Mouse (Mus musculus) kidney, postnatal 0 days (tissue): ENCODE measurements around the gene Arhgdib. TPM values are rescaled to one million over a fixed set of nuclear protein-coding genes. Genes with fewer than 3 reads are reported as not detected.

Experiments used
- ATAC-seq: fragments of 200-750 bp; cut with Nextera tagmentation; replicated peaks from 2 replicates; pipeline ENCODE4 v1.8.0; 2017; ENCODE audit warnings: low read depth, moderate number of reproducible peaks, moderate TSS enrichment, moderate library complexity; ENCODE audit not compliant: low FRiP score
- DNase-seq: peaks from one replicate; pipeline ENCODE4 v3.0.0-alpha.2; 2016; ENCODE audit warnings: low spot score
- H3K27ac ChIP-seq: fragments of 300-500 bp; sonication (generic); 2 replicates; pipeline ENCODE4 v1.5.1; 2014; ENCODE audit warnings: mild to moderate bottlenecking
- H3K27me3 ChIP-seq: fragments of 300-500 bp; sonication (generic); 2 replicates; pipeline ENCODE4 v1.6.1; 2014; ENCODE audit warnings: low read length, mixed read lengths; ENCODE audit not compliant: insufficient read depth
- H3K36me3 ChIP-seq: fragments of 300-500 bp; sonication (generic); 2 replicates; pipeline ENCODE4 v1.6.1; 2014; ENCODE audit warnings: low read length, mixed read lengths; ENCODE audit not compliant: insufficient read depth
- H3K4me1 ChIP-seq: fragments of 300-500 bp; sonication (generic); replicated peaks from 2 replicates; pipeline ENCODE4 v1.6.1; 2014; ENCODE audit warnings: antibody characterized with exemption, low read length, mixed read lengths; ENCODE audit not compliant: insufficient read depth
- H3K4me2 ChIP-seq: fragments of 300-500 bp; sonication (generic); 2 replicates; pipeline ENCODE4 v1.6.1; 2014; ENCODE audit warnings: mild to moderate bottlenecking, low read length, moderate library complexity, mixed read lengths
- H3K4me3 ChIP-seq: fragments of 300-500 bp; sonication (generic); replicated peaks from 2 replicates; pipeline ENCODE4 v1.5.1; 2014; ENCODE audit warnings: low read depth, low read length
- H3K9ac ChIP-seq: fragments of 300-500 bp; sonication (generic); 2 replicates; pipeline ENCODE4 v1.6.1; 2014; ENCODE audit warnings: low read depth, low read length
- H3K9me3 ChIP-seq: fragments of 300-500 bp; sonication (generic); replicated peaks from 2 replicates; pipeline ENCODE4 v1.6.1; 2016; ENCODE audit warnings: low read length, inconsistent platforms, mixed read lengths
- CTCF ChIP-seq: IDR thresholded peaks from 2 replicates; pipeline ENCODE4 v1.5.1; 2016; ENCODE audit warnings: antibody characterized with exemption, low read depth, mild to moderate bottlenecking, moderate library complexity
- WGBS: fragments of 180-500 bp; shearing (Covaris S2); extraction: QIAGEN DNeasy Blood & Tissue Kit; methylation state at CpG from one replicate; pipeline ENCODE4 v1.1.7; 2014; 5-methylcytosine and 5-hydroxymethylcytosine counted together
- polyA plus RNA-seq: library from polyadenylated mRNA; unstranded; fragments of >200 nt; fragmentation: Nextera tagmentation; extraction: Ambion mirVana; gene quantifications from 2 replicates; pipeline ENCODE4 v1.2.1, GENCODE M21; 2015

Arhgdib gene
- 105 and 106 TPM in 2 replicates for polyA plus RNA-seq

DNA sequence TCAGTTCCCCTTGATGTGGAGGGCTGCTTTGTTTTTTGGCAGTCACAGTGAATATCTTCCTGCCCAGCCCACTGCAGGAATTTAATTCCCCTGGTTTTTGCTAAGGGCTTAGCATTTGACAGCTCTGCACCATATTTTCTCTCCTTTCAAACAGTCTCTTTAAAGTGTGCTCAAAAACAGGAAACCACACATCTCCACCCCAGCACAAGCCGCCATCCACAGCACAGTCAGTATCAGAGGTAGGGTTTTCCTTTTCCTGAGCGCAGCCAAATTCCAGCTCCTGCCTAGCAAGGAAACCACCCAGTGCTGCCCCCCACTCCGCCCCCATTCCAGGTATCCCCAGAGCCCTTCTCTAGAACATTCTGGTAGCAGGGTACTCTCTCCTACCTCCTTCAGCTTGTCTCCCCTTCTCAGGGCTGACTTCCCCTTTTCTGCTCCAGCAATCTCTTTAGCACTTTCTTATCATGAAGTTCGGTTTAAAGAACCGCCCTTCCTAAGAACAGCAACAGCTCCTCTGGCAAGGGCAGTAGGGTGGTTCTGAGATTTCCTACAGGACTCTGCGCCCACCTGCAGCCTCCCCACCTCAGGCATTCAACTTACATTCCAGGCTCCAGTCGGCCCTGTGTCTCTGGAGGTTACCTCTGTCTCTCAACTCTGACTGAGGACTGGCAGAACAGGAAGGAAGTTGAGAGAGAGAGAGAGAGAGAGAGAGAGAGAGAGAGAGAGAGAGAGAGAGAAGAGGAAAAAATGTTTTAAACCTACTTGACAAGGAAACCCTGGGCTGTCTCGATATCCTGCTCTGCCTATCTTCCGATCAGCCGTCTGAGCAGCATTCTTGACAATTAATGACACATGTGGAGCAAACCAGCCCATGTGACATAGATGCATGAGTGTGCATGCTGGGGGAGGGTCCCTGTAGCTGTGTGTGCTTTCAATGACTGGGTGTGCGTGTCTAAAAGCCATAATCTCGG, at the start of gene Arhgdib:
Gene Arhgdib, minus strand, starts transcription at position 849 of the 971 bp plus-strand sequence.
- ATAC-seq: peak; percentile 79; the same call in 1 of the 2 replicates
- DNase-seq: peak; percentile 85

GRCm38 (mm10) chr6:136990557-136990956, 48.9 kb upstream of the Arhgdib start:
- WGBS: 13% methylated on average over 8 of the region's 8 CpGs
- TF ChIP-seq CTCF: no peak
- Histone ChIP-seq H3K9ac (no peak overlapping the region), H3K27ac (no peak overlapping the region), H3K27me3 (no peaks in the 10 kb centered on the region), H3K4me3 (no peak overlapping the region), H3K4me2 (no peak overlapping the region), H3K36me3 (no peaks in the 10 kb centered on the region), H3K9me3 (no peaks in the 10 kb centered on the region), H3K4me1 (no peaks in the 10 kb centered on the region)
- DNase-seq (peak; percentile 34), ATAC-seq (no peak)

More for the DNA sequence above, at the start of gene Arhgdib:
- Histone ChIP-seq H3K27ac (peak within 1 kb of the TSS; percentile 91), H3K9ac (peak within 1 kb of the TSS; percentile 31; the same call in 1 of the 2 replicates), H3K4me3 (0 out of 2 replicates have a peak within 1 kb of the TSS, but pooled peaks have one; percentile 3), H3K9me3 (no peaks in the 10 kb centered on the region), H3K4me1 (peaks cover 14% of the 10 kb centered on the region), H3K36me3 (no peaks in the 10 kb centered on the region), H3K27me3 (no peaks in the 10 kb centered on the region), H3K4me2 (peak within 1 kb of the TSS; percentile 44)
- TF ChIP-seq CTCF: no peak
- WGBS: 22% methylated on average over 12 of the region's 12 CpGs

DNA sequence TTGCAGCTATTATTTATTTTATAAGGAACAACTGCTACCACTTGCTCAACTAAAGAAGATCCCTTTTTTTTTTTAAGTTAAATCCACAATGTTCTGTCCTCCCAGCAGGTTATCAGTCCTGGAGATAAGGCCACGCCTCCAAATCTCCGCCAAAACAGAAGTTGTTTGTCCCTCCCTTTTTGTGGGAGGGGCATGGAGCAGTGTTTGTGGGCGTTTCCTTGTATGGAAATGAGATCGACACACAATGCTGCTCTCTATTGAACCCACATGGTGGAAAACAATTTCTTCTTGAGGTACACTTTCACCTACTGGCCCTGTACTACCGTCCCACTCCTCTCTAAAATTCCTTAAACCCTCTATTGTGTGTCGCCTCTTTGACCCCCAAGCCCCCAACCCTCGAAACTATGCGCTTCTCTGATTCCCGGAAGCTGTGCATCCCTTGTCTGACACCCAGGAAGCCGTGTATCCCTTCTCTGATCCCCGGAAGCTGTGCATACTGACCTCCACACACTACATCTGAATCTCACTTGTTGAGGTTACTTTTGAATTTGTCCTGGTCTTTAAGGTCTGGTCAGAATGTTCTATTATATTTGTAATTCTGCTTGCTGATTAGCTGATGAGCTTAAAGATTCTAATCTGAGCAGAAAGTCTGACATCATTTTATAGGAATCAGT, 48.3 kb upstream of the Arhgdib start:
- H3K9me3 ChIP-seq: no peaks in the 10 kb centered on the region
- 24% methylated on average over 11 of the region's 11 CpGs for WGBS
- DNase-seq (peak; percentile 63), ATAC-seq (peak; percentile 67)
- H3K36me3 ChIP-seq: no peaks in the 10 kb centered on the region
- no peaks in the 10 kb centered on the region for H3K27me3 ChIP-seq
- H3K9ac ChIP-seq: no peak overlapping the region
- peak overlapping the region; percentile 47 for H3K4me2 ChIP-seq
- H3K4me3 ChIP-seq: no peak overlapping the region; the same call in 1 of the 2 replicates
- no peaks in the 10 kb centered on the region for H3K4me1 ChIP-seq
- no peak for TF ChIP-seq CTCF
- no peak overlapping the region; the same call in 1 of the 2 replicates for H3K27ac ChIP-seq

DNA sequence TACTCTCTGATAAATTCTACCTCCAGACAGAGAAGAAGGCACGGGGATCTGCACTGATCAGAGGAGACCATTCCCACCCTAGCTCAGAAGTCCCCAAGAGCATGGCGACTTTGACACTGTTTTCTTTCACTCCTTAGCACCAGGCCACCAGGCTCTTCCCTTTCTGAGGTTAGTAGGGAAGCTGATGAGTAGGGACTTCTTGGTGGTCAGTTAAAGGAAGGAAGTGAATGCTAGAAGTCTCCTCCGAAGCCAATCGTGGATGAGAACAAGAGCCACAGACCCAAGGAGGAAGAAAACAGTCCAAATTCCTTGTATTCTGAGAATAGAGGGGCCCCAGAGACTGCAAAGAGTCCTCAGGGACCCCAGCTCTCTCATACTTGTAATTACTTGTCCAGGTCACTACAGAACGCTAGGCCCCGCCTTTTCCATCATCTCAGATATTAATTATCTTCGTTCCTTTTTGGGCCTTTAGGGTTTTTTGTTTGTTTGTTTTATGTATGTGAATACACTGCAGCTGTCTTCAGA, 46.9 kb upstream of the Arhgdib start:
- ATAC-seq (no peak), DNase-seq (no peak)
- H3K27ac ChIP-seq: no peak overlapping the region
- no peaks in the 10 kb centered on the region for H3K27me3 ChIP-seq
- no peak overlapping the region for H3K9ac ChIP-seq
- no peak for TF ChIP-seq CTCF
- no peaks in the 10 kb centered on the region for H3K36me3 ChIP-seq
- H3K4me2 ChIP-seq: no peak overlapping the region
- 88% methylated on average over 7 of the region's 7 CpGs for WGBS
- no peak overlapping the region for H3K4me3 ChIP-seq
- H3K4me1 ChIP-seq: no peaks in the 10 kb centered on the region
- no peaks in the 10 kb centered on the region for H3K9me3 ChIP-seq

GRCm38 (mm10) chr6:136986718-136987117, 45.0 kb upstream of the Arhgdib start:
- WGBS: 64% methylated on average over 11 of the region's 11 CpGs
- Histone ChIP-seq H3K9me3 (no peaks in the 10 kb centered on the region), H3K9ac (no peak overlapping the region), H3K4me3 (no peak overlapping the region), H3K4me1 (no peaks in the 10 kb centered on the region), H3K4me2 (no peak overlapping the region), H3K27ac (no peak overlapping the region), H3K27me3 (no peaks in the 10 kb centered on the region), H3K36me3 (no peaks in the 10 kb centered on the region)
- TF ChIP-seq CTCF: no peak
- DNase-seq (no peak), ATAC-seq (no peak)

- WGBS: 48% methylated on average over 13 of the region's 13 CpGs
- no peak overlapping the region for H3K4me3 ChIP-seq
- no peaks in the 10 kb centered on the region for H3K4me1 ChIP-seq
- no peaks in the 10 kb centered on the region for H3K9me3 ChIP-seq
- no peak overlapping the region for H3K27ac ChIP-seq
- H3K4me2 ChIP-seq: no peak overlapping the region
- no peak overlapping the region for H3K9ac ChIP-seq
- ATAC-seq (no peak), DNase-seq (no peak)
- H3K27me3 ChIP-seq: no peaks in the 10 kb centered on the region
- TF ChIP-seq CTCF: no peak
- H3K36me3 ChIP-seq: no peaks in the 10 kb centered on the region
Observed at GRCm38 (mm10) chr6:136986019-136986418, 44.3 kb upstream of the Arhgdib start.
